Mouse (Mus musculus) forebrain, embryonic 15.5 days (tissue): ENCODE measurements around the gene Tomm40. TPM values are rescaled to one million over a fixed set of nuclear protein-coding genes. Genes with fewer than 3 reads are reported as not detected.
A peak's percentile ranks its signal among the peaks of the same experiment; 100 is the strongest.

Source experiments
- ATAC-seq: fragments of 200-750 bp; cut with Nextera tagmentation; replicated peaks from 2 replicates; pipeline ENCODE4 v1.8.0; 2017; ENCODE audit warnings: mild to moderate bottlenecking, moderate TSS enrichment, moderate library complexity
- H3K27ac ChIP-seq: fragments of 300-500 bp; sonication (generic); replicated peaks from 2 replicates; pipeline ENCODE4 v1.5.1; 2015; ENCODE audit warnings: mild to moderate bottlenecking, inconsistent platforms
- H3K27me3 ChIP-seq: fragments of 300-500 bp; sonication (generic); 2 replicates; pipeline ENCODE4 v1.6.1; 2015; ENCODE audit warnings: inconsistent platforms
- H3K36me3 ChIP-seq: fragments of 300-500 bp; sonication (generic); 2 replicates; pipeline ENCODE4 v1.6.1; 2015; ENCODE audit warnings: mild to moderate bottlenecking, inconsistent platforms
- H3K4me1 ChIP-seq: fragments of 300-500 bp; sonication (generic); 2 replicates; pipeline ENCODE4 v1.6.1; 2015; ENCODE audit warnings: inconsistent platforms
- H3K4me2 ChIP-seq: fragments of 300-500 bp; sonication (generic); replicated peaks from 2 replicates; pipeline ENCODE4 v1.6.1; 2015; ENCODE audit warnings: mild to moderate bottlenecking, inconsistent platforms
- H3K4me3 ChIP-seq: fragments of 300-500 bp; sonication (generic); 2 replicates; pipeline ENCODE4 v1.5.1; 2015; ENCODE audit warnings: mild to moderate bottlenecking, inconsistent platforms
- H3K9ac ChIP-seq: fragments of 300-500 bp; sonication (generic); replicated peaks from 2 replicates; pipeline ENCODE4 v1.6.1; 2015; ENCODE audit warnings: mild to moderate bottlenecking, inconsistent platforms
- H3K9me3 ChIP-seq: fragments of 300-500 bp; sonication (generic); 2 replicates; pipeline ENCODE4 v1.6.1; 2016; ENCODE audit warnings: inconsistent platforms
- WGBS: fragments of 180-500 bp; shearing (Covaris S2); methylation state at CpG from one replicate; pipeline ENCODE4 v1.1.7; 2015; ENCODE audit warnings: mixed read lengths; 5-methylcytosine and 5-hydroxymethylcytosine counted together
- polyA plus RNA-seq: library from polyadenylated mRNA; unstranded; fragments of >200 nt; fragmentation: Nextera tagmentation; extraction: Ambion mirVana; gene quantifications from 2 replicates; pipeline ENCODE4 v1.2.1, GENCODE M21; 2015

The Tomm40 gene
- polyA plus RNA-seq, 1 experiment from 2014 or later = 137 TPM

DNA sequence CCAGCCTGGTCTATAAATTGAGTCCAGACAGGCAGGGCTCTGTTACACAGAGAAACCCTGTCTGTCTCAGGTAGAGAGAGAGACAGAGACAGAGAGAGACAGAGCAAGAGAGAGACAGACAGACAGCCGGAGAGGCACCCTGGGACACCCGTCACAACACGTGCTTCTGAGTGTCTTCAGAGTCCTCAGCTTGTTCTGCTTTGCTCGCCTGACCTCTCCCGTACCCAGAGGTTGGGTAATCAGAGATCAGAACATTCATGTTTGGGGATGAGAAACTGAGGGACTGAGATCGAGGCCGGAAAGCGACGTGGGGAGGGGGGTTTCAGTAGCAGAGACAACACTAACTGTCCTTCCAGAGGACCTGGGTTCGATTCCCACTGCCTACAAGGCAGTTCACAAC lies 39.4 kb downstream of the Tomm40 start:
- H3K4me2 ChIP-seq = no peak overlapping the region
- H3K9ac ChIP-seq = no peak overlapping the region
- no peaks in the 10 kb centered on the region for H3K4me1 ChIP-seq
- no peak overlapping the region for H3K4me3 ChIP-seq
- H3K27me3 ChIP-seq = no peaks in the 10 kb centered on the region
- no peak overlapping the region for H3K27ac ChIP-seq
- H3K9me3 ChIP-seq = no peaks in the 10 kb centered on the region
- ATAC-seq = no peak
- H3K36me3 ChIP-seq = no peaks in the 10 kb centered on the region
- WGBS = 85% methylated on average over 10 of the region's 10 CpGs

GRCm38 (mm10) chr7:19673083-19673699 lies 42.0 kb downstream of the Tomm40 start:
- H3K9me3 ChIP-seq = no peaks in the 10 kb centered on the region
- no peak overlapping the region for H3K27ac ChIP-seq
- no peak overlapping the region for H3K4me2 ChIP-seq
- ATAC-seq = no peak
- H3K9ac ChIP-seq = no peak overlapping the region
- no peaks in the 10 kb centered on the region for H3K27me3 ChIP-seq
- peaks cover 5% of the 10 kb centered on the region; the same call in 1 of the 2 replicates for H3K4me1 ChIP-seq
- H3K36me3 ChIP-seq = no peaks in the 10 kb centered on the region
- no peak overlapping the region for H3K4me3 ChIP-seq
- 63% methylated on average over 14 of the region's 14 CpGs for WGBS

DNA sequence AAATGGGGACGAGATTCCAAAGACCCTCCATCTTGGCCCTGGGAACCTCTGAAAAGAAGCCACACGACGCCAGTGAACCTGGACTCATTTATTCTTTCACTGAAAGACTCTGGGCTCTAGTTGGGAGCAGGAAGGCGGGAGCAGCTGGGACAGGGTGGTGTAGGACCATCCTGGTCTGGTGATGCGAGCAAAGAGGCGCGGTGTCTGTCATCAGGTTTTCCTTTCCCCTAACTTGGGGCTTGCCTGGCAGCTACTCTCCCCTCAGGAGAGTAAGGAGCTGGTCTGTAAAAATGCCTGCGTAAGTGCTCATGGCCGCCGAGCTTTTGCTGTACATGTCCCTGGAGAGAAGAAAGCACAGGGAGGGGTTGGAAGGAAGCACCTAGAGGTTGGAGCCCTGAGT lies 43.7 kb downstream of the Tomm40 start:
- no peaks in the 10 kb centered on the region for H3K9me3 ChIP-seq
- H3K4me2 ChIP-seq = no peak overlapping the region
- H3K9ac ChIP-seq = no peak overlapping the region
- WGBS = 70% methylated on average over 10 of the region's 10 CpGs
- ATAC-seq = no peak
- no peak overlapping the region for H3K4me3 ChIP-seq
- no peaks in the 10 kb centered on the region for H3K27me3 ChIP-seq
- H3K4me1 ChIP-seq = peaks cover 5% of the 10 kb centered on the region; the same call in 1 of the 2 replicates
- H3K27ac ChIP-seq = no peak overlapping the region
- no peaks in the 10 kb centered on the region for H3K36me3 ChIP-seq

GRCm38 (mm10) chr7:19668947-19669721 lies 46.1 kb downstream of the Tomm40 start:
- 7% methylated on average over 10 of the region's 10 CpGs for WGBS
- Histone ChIP-seq H3K36me3 (no peaks in the 10 kb centered on the region), H3K9ac (no peak overlapping the region), H3K27ac (peak overlapping the region; percentile 47), H3K4me1 (peaks cover 13% of the 10 kb centered on the region), H3K27me3 (no peaks in the 10 kb centered on the region), H3K4me3 (0 out of 2 replicates have a peak overlapping the region, but pooled peaks have one; percentile 6), H3K9me3 (no peaks in the 10 kb centered on the region), H3K4me2 (peak overlapping the region; percentile 29)
- ATAC-seq = peak; percentile 76

GRCm38 (mm10) chr7:19667434-19667833 lies 47.8 kb downstream of the Tomm40 start:
- Histone ChIP-seq H3K9ac (no peak overlapping the region), H3K4me1 (peaks cover 26% of the 10 kb centered on the region), H3K9me3 (no peaks in the 10 kb centered on the region), H3K27me3 (no peaks in the 10 kb centered on the region), H3K4me2 (no peak overlapping the region), H3K36me3 (no peaks in the 10 kb centered on the region), H3K4me3 (no peak overlapping the region), H3K27ac (no peak overlapping the region)
- 72% methylated on average over 2 of the region's 2 CpGs for WGBS
- ATAC-seq = no peak

DNA sequence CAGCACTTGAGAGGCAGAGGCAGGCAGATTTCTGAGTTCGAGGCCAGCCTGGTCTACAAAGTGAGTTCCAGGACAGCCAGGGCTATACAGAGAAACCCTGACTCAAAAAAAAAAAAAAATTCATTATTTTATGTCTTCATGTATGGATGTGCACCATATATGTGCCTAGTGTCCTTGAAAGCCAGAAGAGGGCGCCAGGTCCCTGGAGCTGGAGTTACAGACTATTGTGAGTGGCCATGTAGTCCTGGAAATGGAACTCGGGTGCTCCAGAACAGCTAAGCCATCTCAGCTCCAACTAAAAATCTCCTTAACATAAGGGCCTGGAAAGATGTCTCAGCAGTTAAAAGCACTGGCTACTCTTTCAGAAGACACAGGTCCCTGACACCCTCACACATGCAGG lies 48.5 kb downstream of the Tomm40 start:
- WGBS = 71% methylated on average over 3 of the region's 3 CpGs
- no peaks in the 10 kb centered on the region for H3K27me3 ChIP-seq
- H3K36me3 ChIP-seq = no peaks in the 10 kb centered on the region
- H3K4me3 ChIP-seq = no peak overlapping the region
- no peak overlapping the region for H3K27ac ChIP-seq
- no peaks in the 10 kb centered on the region for H3K9me3 ChIP-seq
- no peak overlapping the region for H3K9ac ChIP-seq
- peaks cover 30% of the 10 kb centered on the region for H3K4me1 ChIP-seq
- no peak overlapping the region for H3K4me2 ChIP-seq
- no peak for ATAC-seq

DNA sequence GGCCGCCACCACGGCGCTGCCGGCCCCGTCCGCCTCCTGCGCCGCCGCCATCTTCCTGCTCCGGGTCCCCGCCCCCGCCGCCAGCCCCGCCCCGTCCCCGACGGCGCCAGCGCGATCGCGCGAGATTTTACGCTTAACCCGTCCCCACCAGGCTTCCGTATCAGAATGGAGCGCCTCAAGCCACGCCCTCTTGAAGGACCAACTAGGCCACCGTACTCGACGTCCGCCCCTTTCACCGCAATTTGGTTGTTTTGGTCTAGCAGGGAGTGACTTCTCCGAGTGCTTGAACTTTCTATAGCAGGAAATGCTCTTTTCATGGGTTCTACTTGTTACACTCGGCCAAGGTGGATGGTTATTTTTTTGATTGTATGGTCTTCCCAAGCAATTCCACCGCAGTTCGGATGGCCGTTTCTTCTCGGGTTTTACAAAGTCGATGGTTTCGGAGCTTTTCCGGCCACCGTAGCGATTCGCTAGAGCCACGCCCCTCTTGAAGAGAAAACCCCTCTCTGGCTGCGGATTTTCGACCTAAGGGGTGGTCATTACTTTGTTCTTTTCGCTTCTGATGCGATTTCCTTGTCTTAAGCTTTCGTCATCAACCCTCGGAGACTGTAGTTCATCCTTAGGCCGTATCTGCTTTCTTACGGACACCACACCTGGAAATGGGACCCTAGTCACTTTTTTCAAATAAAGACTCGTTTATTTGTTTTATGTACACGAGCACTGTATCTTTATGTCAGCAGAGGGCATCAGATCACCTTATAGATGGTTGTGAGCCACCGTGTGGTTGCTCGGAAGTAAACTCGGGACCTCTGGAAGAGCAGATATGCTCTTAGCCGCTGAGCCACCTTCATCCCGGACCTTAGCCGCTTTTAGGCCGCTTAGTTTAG lies 50.0 kb downstream of the Tomm40 start, which contains the start of gene Clptm1:
Clptm1 (minus strand) TSS at position 79 of the 887 bp plus-strand sequence.
- no peaks in the 10 kb centered on the region for H3K9me3 ChIP-seq
- peak within 1 kb of the TSS; percentile 97 for H3K4me3 ChIP-seq
- no peaks in the 10 kb centered on the region for H3K36me3 ChIP-seq
- peak within 1 kb of the TSS; percentile 84 for H3K4me2 ChIP-seq
- ATAC-seq = peak; percentile 86
- peaks cover 30% of the 10 kb centered on the region for H3K4me1 ChIP-seq
- peak within 1 kb of the TSS; percentile 95 for H3K27ac ChIP-seq
- peak within 1 kb of the TSS; percentile 97 for H3K9ac ChIP-seq
- no peaks in the 10 kb centered on the region for H3K27me3 ChIP-seq
- under 1% methylated on average over 61 of the region's 63 CpGs for WGBS

DNA sequence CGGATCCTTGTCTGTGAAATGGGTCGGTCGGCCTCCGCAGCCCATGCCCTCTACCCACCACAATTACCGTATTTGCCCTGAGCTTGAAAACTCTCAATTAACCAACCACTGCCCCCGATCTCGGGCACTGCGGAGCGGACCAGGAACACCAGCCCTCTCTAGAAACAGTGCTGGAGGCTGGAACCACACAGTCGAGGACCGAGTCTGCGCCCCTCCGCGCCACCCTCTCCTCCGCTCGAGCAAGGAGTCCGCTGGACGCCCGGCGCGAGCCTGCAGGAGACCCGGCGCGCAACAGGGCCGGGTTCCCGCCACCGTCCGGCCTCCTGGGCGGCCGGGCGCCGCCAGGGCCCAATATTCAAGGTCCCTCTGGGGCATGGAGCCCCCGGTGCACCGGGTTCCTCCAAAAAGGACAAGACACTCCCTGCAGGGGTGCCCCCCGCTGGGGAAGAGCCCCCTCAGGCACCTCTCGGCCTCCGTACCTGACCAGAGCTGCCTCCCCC lies 50.7 kb downstream of the Tomm40 start:
- Histone ChIP-seq H3K27ac (peak overlapping the region; percentile 95), H3K9me3 (no peaks in the 10 kb centered on the region), H3K9ac (peak overlapping the region; percentile 97), H3K36me3 (peaks cover 5% of the 10 kb centered on the region; the same call in 1 of the 2 replicates), H3K27me3 (no peaks in the 10 kb centered on the region), H3K4me1 (peaks cover 30% of the 10 kb centered on the region), H3K4me3 (peak overlapping the region; percentile 97), H3K4me2 (peak overlapping the region; percentile 84)
- WGBS = under 1% methylated on average over 36 of the region's 37 CpGs
- peak; percentile 71 for ATAC-seq

DNA sequence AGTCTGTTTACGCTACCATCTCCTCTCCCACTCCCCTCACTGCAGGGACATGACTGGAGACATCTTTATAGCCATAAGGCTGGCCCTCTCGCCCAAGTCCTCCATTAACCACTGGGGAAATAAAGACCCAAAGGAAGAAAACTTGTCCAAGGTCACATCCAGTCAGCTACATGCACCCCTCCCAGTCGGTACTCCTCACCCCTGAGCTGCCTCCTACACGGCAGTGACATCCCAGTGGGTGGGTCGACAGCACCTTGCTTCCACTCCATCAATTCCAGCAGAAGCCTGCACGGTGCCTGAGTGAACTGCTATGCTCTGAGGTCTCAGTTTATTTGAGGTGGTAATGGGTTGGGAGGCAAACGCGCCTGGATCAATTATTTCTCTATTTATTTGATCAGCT lies 51.3 kb downstream of the Tomm40 start:
- Histone ChIP-seq H3K4me1 (peaks cover 26% of the 10 kb centered on the region), H3K27me3 (no peaks in the 10 kb centered on the region), H3K36me3 (peaks cover 6% of the 10 kb centered on the region; the same call in 1 of the 2 replicates), H3K9me3 (no peaks in the 10 kb centered on the region), H3K27ac (no peak overlapping the region), H3K4me2 (peak overlapping the region; percentile 84), H3K4me3 (peak overlapping the region; percentile 97), H3K9ac (peak overlapping the region; percentile 97)
- 25% methylated on average over 8 of the region's 8 CpGs for WGBS
- ATAC-seq = no peak

GRCm38 (mm10) chr7:19652614-19653013 lies 62.6 kb downstream of the Tomm40 start:
- H3K27me3 ChIP-seq = no peaks in the 10 kb centered on the region
- no peak overlapping the region for H3K27ac ChIP-seq
- ATAC-seq = no peak
- H3K4me3 ChIP-seq = no peak overlapping the region
- H3K9me3 ChIP-seq = no peaks in the 10 kb centered on the region
- H3K9ac ChIP-seq = no peak overlapping the region
- H3K4me1 ChIP-seq = no peaks in the 10 kb centered on the region
- H3K36me3 ChIP-seq = peaks cover 70% of the 10 kb centered on the region
- H3K4me2 ChIP-seq = no peak overlapping the region
- WGBS = 97% methylated on average over 2 of the region's 2 CpGs
